Mouse (Mus musculus) lung, postnatal 10 days (tissue): Measurements from ENCODE around the gene Gucd1.
"Not testable (repeated sequence)": the region's sequence is repeated elsewhere in the genome, so short reads cannot be mapped to it uniquely, and the experiment has no call there.

Experiments
- DNase-seq: peaks from one replicate; pipeline ENCODE4 v3.0.0; 2021

The Gucd1 gene

DNA sequence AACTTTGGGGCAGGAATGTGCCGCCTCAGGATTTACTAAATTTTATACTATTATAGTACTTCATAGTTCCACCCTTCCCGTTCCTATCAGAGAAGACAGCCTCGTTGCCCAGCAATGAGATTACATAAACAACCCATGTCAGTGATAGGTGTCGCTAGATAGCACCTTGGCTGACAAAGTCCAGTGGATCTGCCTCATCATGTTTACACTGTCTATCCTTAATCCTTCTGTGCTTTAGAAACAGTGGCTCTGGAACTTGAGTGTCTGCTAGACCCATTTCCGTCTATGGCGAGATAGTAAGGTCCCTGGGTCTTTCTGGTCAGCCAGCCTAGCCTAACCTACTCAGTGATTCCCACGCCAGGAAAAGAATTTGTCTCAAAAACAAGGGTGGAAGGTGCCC, 17.4 kb downstream of the Gucd1 start:
- no peak for DNase-seq

GRCm38 (mm10) chr10:75499791-75500190, 18.0 kb downstream of the Gucd1 start:
- no peak for DNase-seq

DNA sequence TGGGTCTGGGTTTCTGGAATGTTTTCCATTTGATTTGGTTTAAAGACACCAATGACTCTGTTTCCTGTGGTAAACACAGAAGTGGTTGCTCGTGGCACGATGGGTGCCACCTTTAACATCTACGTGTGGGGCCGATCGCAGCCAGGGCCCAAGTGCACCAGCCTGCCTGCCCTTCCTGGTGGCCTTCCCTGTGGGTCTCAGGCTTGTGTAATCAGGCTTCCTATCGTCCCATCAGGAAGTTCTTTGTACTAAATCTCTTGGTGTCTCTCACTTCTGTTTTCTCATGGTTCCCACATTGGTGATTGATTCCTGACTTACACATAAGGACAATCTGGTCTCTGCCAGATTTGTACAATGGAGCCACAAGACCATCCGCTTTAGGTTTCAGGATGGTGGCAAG, 18.6 kb downstream of the Gucd1 start:
- DNase-seq = not testable (repeated sequence)

GRCm38 (mm10) chr10:75495921-75496320, 21.9 kb downstream of the Gucd1 start:
- DNase-seq = no peak

DNA sequence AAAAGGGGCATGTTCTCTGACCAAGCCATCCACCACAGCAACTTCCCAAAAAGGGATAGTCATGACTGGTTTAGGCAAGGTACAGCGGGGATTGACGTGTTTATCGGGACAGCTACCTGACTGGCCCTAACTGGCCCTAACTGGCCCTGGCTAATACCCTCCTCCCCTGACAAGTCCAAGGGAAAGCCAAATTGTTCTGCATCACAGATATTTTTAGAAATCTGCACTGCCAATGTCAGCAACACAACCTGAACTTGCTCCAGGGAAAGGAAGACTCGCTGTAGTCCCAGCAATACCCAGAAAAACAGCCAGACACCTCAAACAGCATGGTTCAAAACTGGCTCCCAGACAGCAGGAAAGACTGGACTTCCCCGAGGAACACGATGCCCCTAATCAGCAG, 22.5 kb downstream of the Gucd1 start:
- DNase-seq = no peak

DNA sequence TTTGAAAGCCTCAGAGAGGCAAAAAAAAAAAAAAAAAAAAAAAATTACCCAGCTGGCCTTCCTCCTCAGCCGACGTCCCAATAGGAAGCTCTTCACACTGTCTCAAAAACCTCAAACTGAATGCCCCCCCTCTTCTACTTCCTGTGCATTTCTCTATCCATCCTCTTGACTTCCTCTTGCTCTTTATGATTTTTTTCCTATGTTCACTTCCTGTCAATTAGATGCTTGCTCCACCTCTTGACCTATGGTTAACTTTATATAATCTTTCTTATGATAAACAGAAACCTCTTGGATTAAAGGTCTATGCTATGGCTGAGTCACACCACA, 25.9 kb downstream of the Gucd1 start:
- no peak for DNase-seq

- DNase-seq = no peak
These were observed 26.4 kb downstream of the Gucd1 start for GRCm38 (mm10) chr10:75491234-75491935.

DNA sequence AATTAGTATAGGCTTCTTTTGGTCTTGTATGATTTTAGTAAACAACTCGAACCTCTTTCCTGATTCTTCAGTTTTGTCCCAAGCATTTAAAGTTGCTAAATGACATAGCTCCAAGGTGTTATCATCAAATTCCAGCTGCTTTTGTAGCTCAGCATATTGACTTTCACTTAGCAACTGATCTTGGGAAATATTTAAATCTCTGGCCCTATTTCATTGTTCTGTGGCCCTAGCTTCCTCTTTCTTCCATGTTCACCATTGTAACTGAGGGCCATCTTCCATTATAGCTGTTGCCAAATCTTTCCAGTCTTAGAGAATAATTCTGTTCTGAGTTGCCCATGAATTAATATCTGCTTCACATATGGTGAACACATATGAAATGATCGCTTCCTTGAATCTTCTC, 27.0 kb downstream of the Gucd1 start:
- DNase-seq = no peak

DNA sequence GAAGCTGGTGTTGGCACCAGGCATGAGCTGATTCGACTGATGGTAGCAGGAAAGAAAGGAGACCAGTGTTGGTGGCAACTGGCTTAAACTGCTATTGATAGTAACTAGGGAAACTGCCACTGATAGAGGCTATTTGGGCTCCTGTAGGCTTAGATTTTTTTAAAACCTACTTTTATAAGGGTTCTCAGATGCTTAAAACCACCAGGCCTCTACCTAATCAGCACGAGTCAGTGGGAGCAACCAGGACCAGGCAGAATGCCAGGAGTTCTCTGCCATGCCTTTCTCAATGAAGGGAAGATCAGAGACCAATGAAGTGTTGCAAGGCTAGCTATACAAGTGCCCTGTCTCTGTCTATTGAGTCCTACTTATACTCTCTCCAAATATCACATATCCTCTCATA, 28.2 kb downstream of the Gucd1 start:
- no peak for DNase-seq

DNA sequence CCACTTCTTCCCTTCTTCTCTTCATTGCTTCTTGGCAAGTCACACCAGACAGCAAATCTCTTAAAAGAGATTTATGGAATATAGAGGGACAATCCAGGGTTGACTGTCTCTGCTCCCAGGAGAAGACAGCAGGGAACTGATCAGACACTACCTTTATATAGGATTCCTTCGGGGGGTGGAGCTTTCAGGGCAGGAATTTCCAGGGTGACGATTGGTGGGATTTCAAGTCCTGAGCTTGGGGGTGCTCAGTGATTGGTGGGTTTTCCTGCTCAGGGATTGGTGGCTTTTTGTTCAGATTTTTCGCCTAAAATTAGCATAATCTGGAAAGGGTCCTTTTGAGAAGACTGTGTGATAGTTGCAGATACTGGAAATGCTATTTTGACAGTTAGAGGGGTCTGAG, 30.6 kb downstream of the Gucd1 start:
- no peak for DNase-seq

- peak; percentile 85 for DNase-seq
These were observed 31.4 kb downstream of the Gucd1 start for GRCm38 (mm10) chr10:75486086-75486979.

- no peak for DNase-seq
These were observed 33.0 kb downstream of the Gucd1 start for GRCm38 (mm10) chr10:75484767-75485166.

DNA sequence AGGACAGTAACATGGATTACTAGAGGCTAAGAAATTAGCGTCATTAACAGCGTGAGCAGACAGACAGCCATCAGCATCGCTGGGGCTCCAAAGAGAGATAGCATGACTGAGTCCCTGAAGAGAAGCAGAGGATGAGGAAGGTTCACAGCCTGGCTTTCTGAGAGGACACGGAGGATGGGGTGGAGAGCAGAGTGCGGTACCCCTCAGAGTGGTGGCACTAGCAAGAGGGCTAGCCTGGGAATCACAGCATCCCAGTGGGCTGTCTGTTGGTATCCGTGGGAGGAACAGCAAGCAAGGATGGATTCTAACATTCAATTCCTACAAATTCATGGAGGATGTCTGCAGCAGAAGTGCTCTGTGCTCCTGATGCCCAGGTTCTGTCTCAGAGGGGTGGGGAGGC, 33.7 kb downstream of the Gucd1 start:
- no peak for DNase-seq

DNA sequence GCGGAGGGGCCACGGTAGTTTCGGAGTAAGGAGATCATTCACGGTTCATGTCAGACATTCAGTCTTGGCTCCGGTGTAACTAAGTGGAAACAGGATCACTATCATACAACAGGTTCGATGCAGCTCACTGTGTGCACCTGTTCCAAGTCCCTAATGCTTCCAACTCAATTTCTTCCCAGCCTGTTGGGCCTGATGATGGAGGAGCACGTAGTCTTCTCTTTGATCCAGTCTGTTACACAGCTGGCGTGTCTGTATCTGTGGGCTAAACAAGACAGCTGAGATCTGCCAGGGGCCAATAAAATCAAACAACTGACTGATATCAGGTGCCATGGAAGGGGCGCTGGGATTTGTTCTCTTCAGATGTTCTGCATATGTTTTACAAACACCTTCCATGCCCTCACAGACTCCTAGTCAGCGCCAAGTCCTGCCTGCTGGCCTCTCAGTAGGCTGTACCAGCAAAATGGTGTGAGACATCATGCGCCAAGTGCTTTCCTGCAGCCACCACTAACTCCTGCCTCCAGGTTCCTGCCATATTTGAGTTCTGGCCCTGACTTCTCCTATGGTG, 34.8 kb downstream of the Gucd1 start:
- DNase-seq = no peak

GRCm38 (mm10) chr10:75482271-75482670, 35.5 kb downstream of the Gucd1 start:
- DNase-seq = no peak

DNA sequence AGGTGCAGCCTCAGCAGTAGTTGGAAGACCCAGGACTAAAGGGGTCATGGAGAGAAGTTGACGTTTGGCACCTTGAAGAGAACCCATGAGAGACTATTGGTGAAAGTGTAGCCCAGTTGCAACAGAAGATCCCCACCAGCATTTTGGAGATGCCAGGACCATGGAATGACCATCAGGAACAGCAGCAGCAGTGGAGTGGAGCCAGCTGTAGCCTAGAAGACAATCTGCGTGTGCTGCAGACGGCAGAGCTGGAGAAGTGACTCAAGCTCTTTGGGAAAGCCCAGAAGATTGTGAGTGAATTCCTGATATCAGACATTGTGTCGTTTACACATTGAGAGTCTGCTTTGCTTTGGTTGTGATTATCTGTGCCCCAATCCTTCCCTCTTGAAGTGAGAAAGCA, 36.1 kb downstream of the Gucd1 start:
- peak; percentile 25 for DNase-seq

GRCm38 (mm10) chr10:75479955-75480354, 37.8 kb downstream of the Gucd1 start:
- no peak for DNase-seq

- DNase-seq = peak; percentile 34
These were observed 40.7 kb downstream of the Gucd1 start for GRCm38 (mm10) chr10:75477034-75477433.

GRCm38 (mm10) chr10:75475139-75475850, 42.5 kb downstream of the Gucd1 start:
- DNase-seq = not testable (repeated sequence)

- DNase-seq = no peak
These were observed 43.2 kb downstream of the Gucd1 start for GRCm38 (mm10) chr10:75474571-75474970.

GRCm38 (mm10) chr10:75473411-75473810, 44.4 kb downstream of the Gucd1 start:
- no peak for DNase-seq

DNA sequence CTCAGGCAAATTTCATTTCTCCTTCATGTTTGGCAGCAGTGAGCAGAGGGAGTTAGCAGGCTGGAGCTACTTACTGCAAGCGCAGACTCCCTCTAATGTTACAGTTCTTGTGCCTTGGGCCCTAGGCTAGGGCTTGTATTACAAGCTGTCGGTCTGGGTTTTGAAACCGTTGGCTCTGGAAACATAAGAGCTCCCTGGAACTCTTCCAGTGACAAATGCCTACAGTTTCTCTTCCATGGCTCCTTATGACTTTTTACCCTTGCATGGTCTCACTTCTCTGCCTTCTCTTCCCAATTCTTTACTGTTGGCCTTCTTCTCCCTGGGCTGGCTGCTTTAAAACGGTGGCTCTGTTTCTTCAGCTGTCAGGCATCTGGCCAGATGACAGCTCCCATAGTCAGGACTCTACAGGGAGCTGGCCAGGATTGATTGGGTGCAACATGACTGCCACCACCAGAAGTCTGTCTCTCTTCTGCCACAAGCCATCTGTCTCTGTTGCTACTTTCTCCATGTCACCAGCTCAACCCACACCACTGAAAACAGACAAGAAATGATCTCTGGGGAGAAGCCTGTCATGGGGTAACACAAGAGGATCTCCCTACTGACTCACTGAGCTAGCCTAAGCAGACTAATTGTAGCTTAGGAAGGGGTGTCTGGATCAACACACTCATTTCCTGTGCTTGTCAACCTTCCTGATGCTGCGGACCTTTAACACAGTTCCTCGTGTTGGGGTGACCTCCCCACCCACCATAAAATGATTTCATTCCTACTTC, 51.8 kb downstream of the Gucd1 start:
- DNase-seq = peak; percentile 87

GRCm38 (mm10) chr10:75462728-75463127, 55.0 kb downstream of the Gucd1 start:
- DNase-seq = no peak
